Mouse (Mus musculus) G1E-ER4 (cell line): ENCODE results near the gene Relb. TPM values are rescaled to one million over a fixed set of nuclear protein-coding genes. Genes with fewer than 3 reads are reported as not detected.

Experiments
- GATA1 ChIP-seq: IDR thresholded peaks from one replicate; pipeline ENCODE4 v1.8.0; 2012; ENCODE audit warnings: low read length, inconsistent platforms
- polyA plus RNA-seq: library from polyadenylated mRNA; stranded (reverse); fragments of >175 nt; gene quantifications from 2 replicates; pipeline ENCODE4 v1.2.3, GENCODE M21; 2012

Relb gene
- polyA plus RNA-seq, 1 experiment, result 0.90 TPM

DNA sequence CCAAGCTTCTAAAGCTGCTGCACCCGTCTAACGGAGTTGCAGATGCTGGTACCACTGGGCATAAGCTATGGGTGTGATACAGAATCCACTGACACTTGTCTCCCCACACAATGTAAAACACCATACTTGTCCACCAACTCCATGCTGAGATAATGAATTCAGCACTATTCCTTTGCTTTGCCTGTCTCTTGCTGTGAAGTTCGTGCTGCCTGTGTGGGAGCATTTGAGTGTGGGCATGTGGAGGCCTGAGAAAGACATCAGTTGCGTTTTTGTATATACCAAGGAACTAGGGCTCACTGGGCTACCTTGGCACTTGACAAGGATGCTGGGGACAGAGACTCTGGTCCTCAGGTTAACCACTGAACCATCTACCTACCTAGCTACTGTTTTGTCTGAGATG is 12.0 kb upstream of the Relb start:
- no peak for TF ChIP-seq GATA1

DNA sequence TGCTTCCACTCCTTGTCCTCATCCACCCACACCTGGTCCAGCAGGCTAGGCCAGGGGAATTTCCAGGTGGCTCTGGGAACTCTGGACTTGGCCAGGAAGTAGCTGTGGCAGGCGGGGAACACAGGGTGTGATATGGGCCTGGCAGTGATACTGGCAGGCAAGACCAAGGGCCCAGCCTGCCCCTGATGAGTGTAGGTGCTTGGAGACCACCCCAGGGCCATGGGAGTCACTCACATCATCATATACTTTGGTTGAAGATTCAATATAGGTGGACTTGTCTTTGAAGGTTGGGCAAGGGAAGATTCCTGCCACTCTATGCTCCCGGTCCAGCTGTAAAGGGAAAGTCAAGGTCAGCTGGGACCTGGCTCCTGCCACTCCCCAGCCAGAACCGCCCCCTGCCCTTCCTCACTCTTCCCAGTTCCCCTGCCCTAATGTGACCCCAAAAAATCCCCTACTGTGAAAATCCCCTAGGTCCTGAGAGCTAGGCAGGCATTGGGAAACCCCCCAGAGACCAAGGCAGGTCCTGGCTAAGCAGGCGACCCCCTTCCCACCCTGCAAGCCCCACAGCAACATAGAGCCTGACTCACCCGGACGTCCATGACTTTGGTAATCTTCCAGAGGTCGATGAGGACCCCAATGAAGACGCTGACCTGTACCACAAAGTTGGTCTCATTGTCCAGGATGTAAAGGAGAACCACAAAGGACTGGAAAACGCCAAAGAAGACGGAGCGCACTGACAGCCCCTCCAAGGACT is 6.0 kb upstream of the Relb start:
- TF ChIP-seq GATA1, result no peak

DNA sequence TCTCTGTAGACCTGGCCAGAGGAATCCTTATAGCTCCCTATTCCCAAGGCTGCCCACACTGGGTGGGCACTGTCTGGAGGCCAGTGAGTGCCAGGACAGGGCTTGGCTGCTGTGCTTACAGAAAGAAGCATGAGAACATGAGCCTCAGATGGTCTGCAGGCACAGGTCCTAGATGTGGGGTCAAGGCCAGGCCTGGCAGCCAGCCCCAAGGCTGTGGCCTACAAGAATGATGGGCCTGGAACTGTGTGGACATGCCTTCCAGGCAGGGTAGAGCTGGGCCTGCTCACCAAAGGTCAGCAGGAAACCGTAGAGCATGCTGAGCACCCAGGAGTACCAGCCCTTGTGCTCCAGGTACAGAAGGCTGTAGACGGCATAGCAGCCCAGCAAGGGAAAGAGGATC is 5.4 kb upstream of the Relb start:
- no peak for TF ChIP-seq GATA1

DNA sequence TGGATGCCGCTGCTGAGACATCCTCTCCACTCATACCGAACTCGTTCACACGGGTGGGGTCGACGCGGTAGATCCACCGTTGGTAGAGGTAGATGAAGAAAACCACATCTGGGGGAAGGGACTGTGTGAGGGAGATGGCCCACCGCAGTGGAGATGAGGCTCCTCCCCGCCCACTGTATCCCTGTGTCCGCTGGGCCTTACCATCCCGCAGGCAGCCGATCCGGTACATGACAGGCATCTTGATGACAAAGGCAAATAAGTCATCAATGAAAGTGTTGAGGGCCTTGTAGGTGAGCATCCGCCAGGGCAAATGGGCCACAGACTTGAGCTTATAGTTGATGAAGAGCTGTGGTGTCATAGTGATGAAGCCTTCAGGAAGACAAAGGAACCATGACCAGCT is 4.6 kb upstream of the Relb start:
- TF ChIP-seq GATA1, result no peak

DNA sequence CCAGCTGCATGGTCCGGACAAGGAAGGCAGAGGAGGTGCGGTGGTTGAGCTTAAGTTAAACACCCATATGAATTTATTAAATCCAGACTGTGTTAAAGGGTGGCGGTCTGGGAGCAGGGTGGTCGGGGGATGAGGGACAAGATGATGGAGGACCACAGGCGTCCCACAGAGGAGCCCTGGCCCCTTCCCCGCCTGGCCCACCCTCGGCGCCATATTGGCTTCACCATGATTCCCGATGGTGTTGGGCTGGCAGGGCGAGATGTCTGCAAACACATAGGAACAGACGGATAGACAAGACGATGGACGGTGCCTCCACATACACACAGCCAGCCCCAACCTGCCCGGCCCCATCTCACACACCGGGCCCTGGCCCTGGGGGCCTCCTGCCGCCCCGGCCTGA is 4.0 kb upstream of the Relb start:
- TF ChIP-seq GATA1, result no peak

DNA sequence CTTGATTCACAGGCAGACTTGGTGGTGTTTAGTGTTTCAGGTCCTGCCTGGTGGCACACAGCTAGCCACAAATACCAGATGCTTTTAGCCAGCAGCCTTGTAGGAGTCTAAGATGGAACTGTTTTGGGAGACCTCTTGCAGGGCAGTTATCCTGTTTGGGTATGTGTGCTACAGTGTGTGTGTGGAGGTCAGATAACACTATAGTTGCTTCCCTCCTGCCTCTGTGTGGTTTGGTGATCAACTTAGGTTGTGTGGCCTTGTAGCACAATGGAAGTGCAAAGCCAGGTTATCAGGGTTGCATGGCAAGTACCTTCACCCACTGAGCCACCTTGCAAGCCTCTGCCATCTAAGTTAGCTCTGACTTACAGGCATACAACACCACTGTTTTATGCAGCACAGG is 3.5 kb upstream of the Relb start:
- no peak for TF ChIP-seq GATA1

DNA sequence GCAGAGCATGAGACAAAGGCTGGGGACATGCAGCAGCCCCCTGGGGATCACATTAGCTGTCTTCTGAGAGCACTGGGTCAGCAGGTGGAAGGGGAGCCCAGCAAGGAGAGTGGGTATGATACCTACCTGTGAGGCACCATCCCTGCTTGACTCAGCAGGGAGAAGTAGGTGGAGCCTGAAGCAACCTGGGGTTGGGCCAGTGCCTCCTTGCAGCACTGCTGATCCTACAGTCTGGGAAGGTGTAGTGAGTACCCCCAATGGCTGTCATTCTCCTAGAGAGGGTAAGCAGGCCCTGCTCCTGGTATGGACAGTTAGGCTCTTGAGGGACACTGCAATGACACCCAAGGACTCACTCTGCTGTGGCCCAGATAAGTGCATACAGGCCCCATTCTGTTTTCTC is 3.0 kb upstream of the Relb start:
- no peak for TF ChIP-seq GATA1

DNA sequence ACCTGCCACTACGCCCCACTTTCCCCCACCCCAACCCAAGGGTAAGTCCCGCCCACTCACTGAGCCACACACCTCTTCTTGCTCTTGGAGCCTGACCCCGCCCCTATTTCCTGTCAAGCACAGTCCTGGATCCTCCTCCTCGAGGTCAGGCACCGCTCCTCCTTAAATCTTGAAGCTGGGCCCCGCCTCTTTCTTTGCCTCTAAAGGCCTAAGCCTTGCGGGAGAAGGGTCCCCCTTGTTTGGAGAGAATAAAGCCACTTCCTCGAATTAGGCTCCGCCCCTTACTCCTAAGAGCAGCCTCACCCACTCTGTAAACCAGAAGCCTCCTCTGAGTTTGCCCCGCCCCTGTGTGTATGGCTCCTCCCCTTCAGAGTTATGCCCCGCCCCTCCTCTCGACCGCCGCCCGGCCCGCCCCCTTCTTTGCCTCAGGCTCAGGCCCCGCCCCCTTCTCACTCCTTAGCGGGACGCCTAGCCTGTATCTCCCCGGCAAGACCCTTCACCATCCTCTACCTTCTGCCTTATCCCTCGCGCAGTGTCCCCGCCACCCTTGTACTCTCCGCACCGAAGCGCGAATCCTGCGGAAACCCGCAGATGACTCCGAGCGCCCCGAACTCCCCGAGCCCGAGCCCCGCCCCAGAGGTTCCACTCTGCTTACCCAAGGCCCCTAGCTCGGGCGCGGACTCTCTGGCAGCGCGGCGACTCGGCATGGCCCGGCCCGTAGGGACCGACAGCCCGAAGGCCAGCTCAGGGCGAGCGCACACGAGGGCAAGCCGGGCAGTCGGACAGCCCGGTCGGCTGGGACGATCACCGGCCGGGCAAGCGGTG is 490 bp downstream of the Relb start:
- no peak for TF ChIP-seq GATA1

DNA sequence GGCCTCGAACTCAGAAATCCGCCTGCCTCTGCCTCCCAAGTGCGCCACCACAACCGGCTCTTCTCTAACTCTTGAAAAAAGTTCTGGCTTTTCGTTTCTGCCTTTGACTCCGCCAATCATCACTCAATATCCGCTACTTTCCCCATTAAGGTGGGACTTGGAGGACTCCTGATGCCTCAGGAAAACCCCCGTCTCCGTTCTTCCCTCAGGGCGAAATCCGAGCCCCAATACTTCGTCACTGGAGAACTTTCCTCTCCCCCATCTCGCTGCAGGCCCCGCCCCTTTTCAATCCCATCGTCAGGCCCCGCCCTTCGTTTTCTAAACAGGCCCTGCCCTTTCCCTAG is 1.1 kb downstream of the Relb start:
- TF ChIP-seq GATA1, result no peak

DNA sequence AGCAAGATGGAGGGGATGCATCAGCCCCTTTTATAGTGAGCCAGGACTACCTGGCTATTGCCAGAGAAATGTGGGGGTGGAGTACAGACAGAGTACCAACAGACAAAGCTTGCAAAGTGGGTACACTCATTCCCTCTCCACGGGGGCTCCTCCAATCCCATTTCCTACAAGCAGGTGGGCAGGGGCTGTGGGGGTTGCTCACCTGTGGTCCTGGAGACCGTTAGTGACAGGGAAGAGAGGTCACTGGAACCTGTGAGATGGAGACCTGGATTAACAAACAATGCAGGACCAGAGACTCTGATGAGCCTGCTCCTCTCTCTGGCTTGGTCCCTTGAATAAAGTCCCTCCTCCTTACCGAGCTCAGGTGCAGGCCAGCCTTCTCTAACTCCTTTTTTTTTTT is 1.5 kb downstream of the Relb start:
- TF ChIP-seq GATA1, result no peak

DNA sequence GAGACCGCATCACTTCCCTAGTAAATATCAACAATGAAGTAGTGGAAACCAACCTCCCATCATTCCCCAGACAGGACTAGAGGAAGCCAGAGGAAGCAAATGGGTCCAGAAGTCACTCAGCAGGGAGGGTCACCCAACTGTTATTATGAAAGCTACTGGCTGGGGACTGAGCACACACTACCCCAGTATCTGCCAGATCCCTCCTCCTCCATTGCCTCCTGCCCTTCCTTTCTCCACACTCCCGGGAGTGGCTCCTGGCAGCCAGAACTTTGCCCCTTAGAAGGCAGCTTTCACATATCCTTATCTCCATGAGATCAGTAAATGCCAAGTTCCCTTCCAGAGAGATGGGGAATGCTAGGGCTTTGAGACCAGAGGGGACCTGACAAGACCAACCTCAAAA is 5.8 kb downstream of the Relb start:
- TF ChIP-seq GATA1, result no peak

DNA sequence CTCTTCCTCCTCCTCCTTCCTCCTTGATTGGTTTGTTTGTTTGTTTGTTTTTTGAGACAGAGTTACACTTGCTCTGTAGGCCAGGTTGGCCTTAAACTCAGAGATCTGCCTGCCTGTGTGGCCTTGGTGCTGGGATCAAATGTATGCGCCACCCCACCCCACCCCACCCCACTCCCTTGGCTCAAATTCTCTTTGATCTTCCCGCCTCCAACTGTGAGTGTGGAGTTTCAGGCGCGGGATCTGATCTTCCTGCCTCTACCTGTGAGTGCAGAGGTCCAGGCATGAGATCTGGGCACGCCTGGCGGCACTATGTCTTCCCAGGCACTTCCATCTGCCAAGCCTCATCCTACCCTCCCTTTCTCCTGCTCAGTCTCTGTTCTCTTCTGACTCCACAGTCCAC is 7.0 kb downstream of the Relb start:
- TF ChIP-seq GATA1, result no peak

DNA sequence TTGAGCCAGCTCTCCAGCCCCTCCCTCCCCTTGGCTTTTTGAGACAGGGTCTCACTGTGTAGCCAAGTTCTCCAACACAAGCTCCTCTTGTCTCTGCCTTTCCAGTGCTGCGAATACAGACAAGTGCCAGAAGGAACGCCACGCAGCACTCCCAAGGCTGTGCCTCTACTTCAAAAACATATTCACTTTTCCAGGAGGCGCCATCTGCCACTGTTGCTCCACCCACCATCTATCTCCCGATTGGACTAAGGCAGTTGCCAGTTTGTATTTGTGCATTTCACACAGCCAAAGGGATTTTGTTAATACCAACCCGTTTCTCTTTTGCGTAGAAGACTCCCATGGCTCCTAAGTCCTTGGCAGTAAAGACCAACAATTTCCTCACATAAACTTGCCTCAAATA is 8.4 kb downstream of the Relb start:
- no peak for TF ChIP-seq GATA1

DNA sequence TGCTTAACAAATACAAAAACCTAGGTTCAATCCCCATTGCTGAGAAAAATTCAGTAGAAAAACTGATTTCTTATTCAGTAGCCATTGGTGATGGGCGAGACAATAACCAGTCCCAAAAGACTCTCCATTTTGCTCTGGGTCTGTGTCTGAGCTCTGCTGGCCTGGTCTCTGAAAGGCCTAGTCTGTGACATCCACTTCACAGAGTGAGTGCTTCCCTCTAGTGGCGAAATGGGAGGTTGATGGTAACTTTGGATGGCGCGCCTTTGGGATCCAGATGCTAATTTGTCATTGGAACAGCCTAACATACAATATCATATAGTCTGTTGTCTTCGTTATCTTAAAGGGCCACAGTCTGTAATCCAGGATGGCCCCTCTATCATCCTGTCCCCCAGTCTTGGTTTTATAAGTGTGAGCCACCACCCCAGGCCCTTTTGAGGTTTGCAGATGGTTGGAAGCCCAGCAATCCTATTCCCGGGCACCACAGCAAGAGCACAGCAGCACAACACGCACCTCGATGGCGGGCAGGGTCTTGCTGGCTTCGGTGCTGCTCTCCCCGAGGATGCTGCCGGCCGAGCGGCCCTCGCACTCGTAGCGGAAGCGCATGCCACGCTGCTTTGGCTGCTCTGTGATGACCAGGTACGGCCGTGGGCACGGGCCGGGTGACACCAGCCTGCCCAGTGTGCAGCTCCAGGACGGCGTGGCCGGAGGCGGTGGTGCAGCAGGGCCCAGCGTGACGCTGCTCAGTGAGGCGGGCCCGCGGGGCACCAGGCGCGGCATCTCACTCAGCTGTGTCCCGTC is 10.0 kb downstream of the Relb start:
- no peak for TF ChIP-seq GATA1

DNA sequence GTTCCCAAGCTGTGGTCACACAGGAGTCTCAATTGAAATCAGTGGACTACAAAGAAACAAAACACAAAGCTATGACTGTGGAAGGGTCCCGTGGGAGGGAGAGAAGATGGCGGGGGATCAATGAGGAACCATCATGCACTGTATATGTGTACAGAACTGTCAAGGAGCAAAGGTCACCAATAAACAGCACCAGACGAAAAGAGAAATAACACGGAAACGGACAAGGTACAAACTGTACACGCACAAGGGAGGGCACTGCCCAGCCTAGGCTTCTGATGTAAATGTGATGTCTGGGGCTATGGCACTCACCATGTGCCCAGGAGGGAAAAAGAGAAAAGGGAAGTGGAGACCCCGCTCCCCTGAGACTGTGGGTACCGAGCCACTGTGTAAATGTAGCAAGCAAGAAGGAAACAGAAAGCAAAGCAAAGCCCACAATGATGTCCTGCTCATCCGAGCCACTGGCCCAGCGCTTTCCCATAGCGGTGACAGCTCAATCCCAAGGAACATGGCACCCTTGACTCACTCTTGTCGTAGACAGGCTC is 14.1 kb downstream of the Relb start:
- no peak for TF ChIP-seq GATA1

DNA sequence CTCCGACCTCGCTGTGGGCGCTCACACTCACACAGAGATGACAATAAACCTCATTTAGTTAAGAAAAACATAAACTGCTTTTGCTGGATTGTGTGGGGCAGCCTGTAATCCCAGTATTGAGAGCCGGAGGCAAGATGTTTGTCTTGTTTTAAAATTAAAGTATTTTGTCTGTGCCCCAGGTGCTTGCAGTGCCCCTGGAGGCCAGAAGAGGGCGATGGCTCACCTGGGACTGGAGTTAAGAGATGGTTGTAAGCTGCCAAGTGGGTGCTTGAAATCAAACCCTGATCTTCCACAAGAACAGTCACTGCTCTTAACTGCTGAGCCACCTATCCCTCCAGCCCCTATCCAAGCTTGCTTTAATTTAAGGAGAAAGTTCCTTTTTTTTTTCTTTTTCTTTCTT is 18.3 kb downstream of the Relb start:
- TF ChIP-seq GATA1, result no peak
